Mouse (Mus musculus) liver, postnatal 0 days (tissue): Measurements from ENCODE around the gene 4930519G04Rik. TPM values are rescaled to one million over a fixed set of nuclear protein-coding genes. Genes with fewer than 3 reads are reported as not detected.
A peak's percentile ranks its signal among the peaks of the same experiment; 100 is the strongest.
"Not testable (repeated sequence)": the region's sequence is repeated elsewhere in the genome, so short reads cannot be mapped to it uniquely, and the experiment has no call there.

ENCODE experiments used
- ATAC-seq: fragments of 200-750 bp; cut with Nextera tagmentation; 2 replicates; pipeline ENCODE4 v1.8.0; 2017; ENCODE audit warnings: mild to moderate bottlenecking, moderate library complexity
- DNase-seq: peaks from one replicate; pipeline ENCODE4 v3.0.0-alpha.2; 2016
- H3K27ac ChIP-seq: fragments of 300-500 bp; sonication (generic); 2 replicates; pipeline ENCODE4 v1.5.1; 2014; ENCODE audit warnings: antibody characterized with exemption, moderate library complexity, mild to moderate bottlenecking, low read depth
- H3K27me3 ChIP-seq: fragments of 300-500 bp; sonication (generic); 2 replicates; pipeline ENCODE4 v1.6.1; 2014; ENCODE audit warnings: low read length, control low read depth, mixed read lengths; ENCODE audit not compliant: insufficient read depth
- H3K36me3 ChIP-seq: fragments of 300-500 bp; sonication (generic); replicated peaks from 2 replicates; pipeline ENCODE4 v1.6.1; 2014; ENCODE audit warnings: mild to moderate bottlenecking, control low read depth, low read length, moderate library complexity, mixed read lengths; ENCODE audit not compliant: insufficient read depth
- H3K4me1 ChIP-seq: fragments of 300-500 bp; sonication (generic); 2 replicates; pipeline ENCODE4 v1.6.1; 2014; ENCODE audit warnings: antibody characterized with exemption, mild to moderate bottlenecking, control low read depth; ENCODE audit not compliant: insufficient read depth
- H3K4me2 ChIP-seq: fragments of 300-500 bp; sonication (generic); 2 replicates; pipeline ENCODE4 v1.6.1; 2014; ENCODE audit warnings: low read depth, mild to moderate bottlenecking, low read length, moderate library complexity, mixed read lengths
- H3K4me3 ChIP-seq: fragments of 300-500 bp; sonication (generic); 2 replicates; pipeline ENCODE4 v1.5.1; 2014; ENCODE audit warnings: low read depth, low read length
- H3K9ac ChIP-seq: fragments of 300-500 bp; sonication (generic); replicated peaks from 2 replicates; pipeline ENCODE4 v1.6.1; 2014; ENCODE audit warnings: mild to moderate bottlenecking, moderate library complexity
- H3K9me3 ChIP-seq: fragments of 300-500 bp; sonication (generic); 2 replicates; pipeline ENCODE4 v1.6.1; 2016; ENCODE audit warnings: mild to moderate bottlenecking, control low read depth, low read length, mixed read lengths
- CTCF ChIP-seq: sonication (generic); IDR thresholded peaks from 2 replicates; pipeline ENCODE4 v1.5.1; 2016; ENCODE audit warnings: antibody characterized with exemption, low read depth
- EP300 ChIP-seq: IDR thresholded peaks from 2 replicates; pipeline ENCODE4 v1.6.1; 2016; ENCODE audit warnings: antibody characterized with exemption, low read depth, mild to moderate bottlenecking
- WGBS: fragments of 180-500 bp; shearing (Covaris S2); extraction: QIAGEN DNeasy Blood & Tissue Kit; methylation state at CpG from one replicate; pipeline ENCODE4 v1.1.7; 2014; ENCODE audit not compliant: insufficient replicate concordance; 5-methylcytosine and 5-hydroxymethylcytosine counted together
- polyA plus RNA-seq: library from polyadenylated mRNA; unstranded; fragments of >200 nt; fragmentation: Nextera tagmentation; extraction: Ambion mirVana; gene quantifications from 2 replicates; pipeline ENCODE4 v1.2.1, GENCODE M21; 2015

4930519G04Rik gene
- polyA plus RNA-seq, 1 experiment from 2014 or later = not detected

- H3K27ac ChIP-seq = no peak overlapping the region
- no peak overlapping the region for H3K9ac ChIP-seq
- no peak overlapping the region for H3K4me2 ChIP-seq
- H3K27me3 ChIP-seq = no peaks in the 10 kb centered on the region
- 0 out of 2 replicates have a peak, but pooled peaks cover 5% of the 10 kb centered on the region for H3K36me3 ChIP-seq
- TF ChIP-seq EP300 (no peak), CTCF (peak; percentile 88)
- H3K9me3 ChIP-seq = peaks cover 5% of the 10 kb centered on the region; the same call in 1 of the 2 replicates
- no peak overlapping the region for H3K4me3 ChIP-seq
- ATAC-seq = no peak
- peak; percentile 64 for DNase-seq
- no peaks in the 10 kb centered on the region for H3K4me1 ChIP-seq
- 35% methylated on average over 1 of the region's 1 CpGs for WGBS
Measured at GRCm38 (mm10) chr5:114902413-114902812, 48.9 kb downstream of the 4930519G04Rik start.

GRCm38 (mm10) chr5:114908598-114909305 lies 55.3 kb downstream of the 4930519G04Rik start:
- 0 out of 2 replicates have a peak, but pooled peaks cover 5% of the 10 kb centered on the region for H3K36me3 ChIP-seq
- no peak overlapping the region for H3K4me3 ChIP-seq
- 65% methylated on average over 13 of the region's 13 CpGs for WGBS
- DNase-seq (no peak), ATAC-seq (no peak)
- TF ChIP-seq CTCF (no peak), EP300 (no peak)
- no peaks in the 10 kb centered on the region for H3K27me3 ChIP-seq
- no peak overlapping the region for H3K9ac ChIP-seq
- H3K4me2 ChIP-seq = no peak overlapping the region
- no peak overlapping the region for H3K27ac ChIP-seq
- peaks cover 5% of the 10 kb centered on the region; the same call in 1 of the 2 replicates for H3K9me3 ChIP-seq
- no peaks in the 10 kb centered on the region for H3K4me1 ChIP-seq

- no peak for ATAC-seq
- H3K9ac ChIP-seq = no peak overlapping the region
- no peaks in the 10 kb centered on the region for H3K27me3 ChIP-seq
Measured at GRCm38 (mm10) chr5:114913686-114914085, 60.2 kb downstream of the 4930519G04Rik start.

GRCm38 (mm10) chr5:114914855-114915254 lies 61.4 kb downstream of the 4930519G04Rik start:
- H3K4me1 ChIP-seq = no peaks in the 10 kb centered on the region
- WGBS = 72% methylated on average over 8 of the region's 8 CpGs
- no peak for DNase-seq
- no peak for ATAC-seq
- H3K9ac ChIP-seq = no peak overlapping the region
- H3K4me2 ChIP-seq = no peak overlapping the region
- H3K27me3 ChIP-seq = no peaks in the 10 kb centered on the region
- no peak overlapping the region for H3K27ac ChIP-seq
- H3K4me3 ChIP-seq = no peak overlapping the region
- no peaks in the 10 kb centered on the region for H3K36me3 ChIP-seq
- TF ChIP-seq EP300 (no peak), CTCF (no peak)
- no peaks in the 10 kb centered on the region for H3K9me3 ChIP-seq

More at GRCm38 (mm10) chr5:114913686-114914085, 60.2 kb downstream of the 4930519G04Rik start:
- no peak overlapping the region for H3K4me3 ChIP-seq
- H3K9me3 ChIP-seq = no peaks in the 10 kb centered on the region
- no peak overlapping the region for H3K4me2 ChIP-seq
- no peak overlapping the region for H3K27ac ChIP-seq
- no peaks in the 10 kb centered on the region for H3K36me3 ChIP-seq
- WGBS = 75% methylated on average over 4 of the region's 4 CpGs
- no peaks in the 10 kb centered on the region for H3K4me1 ChIP-seq
- no peak for DNase-seq
- TF ChIP-seq EP300 = no peak
- no peak for TF ChIP-seq CTCF

GRCm38 (mm10) chr5:114915854-114916253 lies 62.4 kb downstream of the 4930519G04Rik start:
- Histone ChIP-seq H3K36me3 (no peaks in the 10 kb centered on the region), H3K27ac (no peak overlapping the region), H3K4me2 (no peak overlapping the region), H3K4me1 (no peaks in the 10 kb centered on the region), H3K27me3 (no peaks in the 10 kb centered on the region), H3K9me3 (no peaks in the 10 kb centered on the region), H3K9ac (no peak overlapping the region), H3K4me3 (no peak overlapping the region)
- no peak for ATAC-seq
- no peak for DNase-seq
- TF ChIP-seq CTCF (no peak), EP300 (no peak)
- WGBS = 58% methylated on average over 5 of the region's 5 CpGs

GRCm38 (mm10) chr5:114916777-114917176 lies 63.3 kb downstream of the 4930519G04Rik start:
- Histone ChIP-seq H3K4me3 (no peak overlapping the region), H3K9ac (no peak overlapping the region), H3K27me3 (no peaks in the 10 kb centered on the region), H3K9me3 (no peaks in the 10 kb centered on the region), H3K4me2 (no peak overlapping the region), H3K27ac (0 out of 2 replicates have a peak overlapping the region, but pooled peaks have one; percentile 31), H3K4me1 (peaks cover 3% of the 10 kb centered on the region; the same call in 1 of the 2 replicates), H3K36me3 (no peaks in the 10 kb centered on the region)
- 40% methylated on average over 4 of the region's 4 CpGs for WGBS
- 0 out of 2 replicates have a peak, but pooled peaks have one; percentile 7 for ATAC-seq
- DNase-seq = peak; percentile 27
- no peak for TF ChIP-seq EP300
- no peak for TF ChIP-seq CTCF

GRCm38 (mm10) chr5:114917357-114917756 lies 63.9 kb downstream of the 4930519G04Rik start:
- not testable (repeated sequence) for H3K4me1 ChIP-seq, ATAC-seq, DNase-seq, H3K36me3 ChIP-seq, H3K27me3 ChIP-seq, H3K4me3 ChIP-seq, H3K9me3 ChIP-seq, H3K4me2 ChIP-seq, H3K9ac ChIP-seq, H3K27ac ChIP-seq
- 87% methylated on average over 5 of the region's 5 CpGs for WGBS
